Mouse (Mus musculus) myocyte (in vitro differentiated cells): ENCODE measurements at regions not wholly inside any gene's neighbourhood (a gene's known extent, or its start where the extent isn't known, plus 50 kb on each side); places are given as distances from the start of the nearest gene placed in this dataset.

Experiments used
- H3K27me3 ChIP-seq: one replicate; pipeline ENCODE4 v1.6.1; 2011; ENCODE audit not compliant: control insufficient read depth, insufficient read depth, insufficient read length
- H3K36me3 ChIP-seq: one replicate; pipeline ENCODE4 v1.6.1; 2011; ENCODE audit not compliant: control insufficient read depth, insufficient read depth
- H3K4me2 ChIP-seq: one replicate; pipeline ENCODE4 v1.6.1; 2011; ENCODE audit warnings: low read depth, control low read depth
- H3K4me3 ChIP-seq: one replicate; pipeline ENCODE4 v1.5.1; 2011; ENCODE audit warnings: mild to moderate bottlenecking, control low read depth, moderate library complexity
- H3K79me2 ChIP-seq: one replicate; pipeline ENCODE4 v1.6.1; 2011; ENCODE audit not compliant: control insufficient read depth, insufficient read depth
- H3ac ChIP-seq: one replicate; pipeline ENCODE4 v1.6.1; 2011; ENCODE audit not compliant: control insufficient read depth, insufficient read length
- CEBPB ChIP-seq: IDR thresholded peaks from 2 replicates; pipeline ENCODE4 v1.6.1; 2011; ENCODE audit warnings: mild to moderate bottlenecking, moderate library complexity; ENCODE audit not compliant: poor library complexity, insufficient read depth, severe bottlenecking
- E2F4 ChIP-seq: IDR thresholded peaks from one replicate; pipeline ENCODE4 v1.6.1; 2011; ENCODE audit warnings: mild to moderate bottlenecking, control low read depth, moderate library complexity; ENCODE audit not compliant: insufficient read depth
- MAX ChIP-seq: IDR thresholded peaks from one replicate; pipeline ENCODE4 v1.6.1; 2011; ENCODE audit warnings: low read depth, mild to moderate bottlenecking, control low read depth
- MYOD1 ChIP-seq, 3 experiments: IDR thresholded peaks; one replicate each; pipeline ENCODE4 v1.6.1; 2011; ENCODE audit warnings: control low read depth in 2 of 3, low read depth in 2 of 3, mild to moderate bottlenecking in 2 of 3, moderate library complexity in 1 of 3; ENCODE audit not compliant: insufficient read length in 2 of 3, control insufficient read depth in 1 of 3
- MYOG ChIP-seq, 3 experiments: IDR thresholded peaks; one replicate each; pipeline ENCODE4 v1.6.1; 2011; ENCODE audit warnings: control low read depth in 2 of 3, low read depth in 2 of 3, mild to moderate bottlenecking in 2 of 3; ENCODE audit not compliant: insufficient read length in 2 of 3, control insufficient read depth in 1 of 3, insufficient read depth in 1 of 3
- POLR2A ChIP-seq: IDR thresholded peaks from one replicate; pipeline ENCODE4 v1.6.1; 2011; ENCODE audit warnings: low read depth, mild to moderate bottlenecking, control low read depth, moderate library complexity; ENCODE audit not compliant: insufficient read length
- POLR2AphosphoS2 ChIP-seq: IDR thresholded peaks from one replicate; pipeline ENCODE4 v1.6.1; 2011; ENCODE audit warnings: low read depth, control low read depth; ENCODE audit not compliant: insufficient read length
- REST ChIP-seq: IDR thresholded peaks from one replicate; pipeline ENCODE4 v1.6.1; 2011; ENCODE audit warnings: mild to moderate bottlenecking, control low read depth, moderate library complexity; ENCODE audit not compliant: insufficient read depth, insufficient read length
- SRF ChIP-seq: IDR thresholded peaks from one replicate; pipeline ENCODE4 v1.6.1; 2011; ENCODE audit warnings: low read depth; ENCODE audit not compliant: control insufficient read depth, insufficient read length
- TCF12 ChIP-seq: IDR thresholded peaks from one replicate; pipeline ENCODE4 v1.6.1; 2011; ENCODE audit warnings: mild to moderate bottlenecking, control low read depth; ENCODE audit not compliant: poor library complexity, insufficient read depth, severe bottlenecking
- TCF3 ChIP-seq: IDR thresholded peaks from one replicate; pipeline ENCODE4 v1.6.1; 2011; ENCODE audit warnings: low read depth, control low read depth; ENCODE audit not compliant: insufficient read length
- USF1 ChIP-seq: IDR thresholded peaks from one replicate; pipeline ENCODE4 v1.6.1; 2011; ENCODE audit warnings: low read depth, mild to moderate bottlenecking, control low read depth, moderate library complexity

DNA sequence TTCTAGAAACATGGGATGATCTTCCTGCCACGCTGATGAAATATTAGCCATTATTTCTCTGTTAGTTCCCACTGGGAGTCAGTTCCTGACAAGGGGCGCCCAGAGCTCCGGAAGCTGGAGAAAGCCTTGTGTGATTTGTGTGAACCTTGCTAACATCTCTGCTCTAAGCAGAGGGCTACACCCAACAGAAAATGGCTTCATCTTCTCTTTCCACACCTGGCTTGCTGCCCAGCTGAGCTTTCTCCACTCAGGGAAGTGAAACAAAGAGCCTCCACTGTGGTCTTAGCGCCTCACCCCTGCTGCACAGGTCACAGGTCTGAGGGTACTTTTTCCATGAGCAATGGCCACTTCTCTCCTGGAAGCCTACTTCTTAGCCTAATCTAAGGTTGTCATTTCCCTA lies 285.2 kb downstream of the Rps24 start:
- Histone ChIP-seq H3K79me2 (no peaks in the 10 kb centered on the region), H3K4me3 (no peak overlapping the region), H3K36me3 (no peaks in the 10 kb centered on the region), H3K4me2 (no peak overlapping the region), H3K27me3 (peaks cover 6% of the 10 kb centered on the region), H3ac (no peak overlapping the region)
- TF ChIP-seq REST (no peak), E2F4 (no peak), MYOG (IDR thresholded peaks at IDR 0.05; ENCODE audit: control insufficient read depth in 1 of 3, insufficient read depth in 1 of 3, insufficient read length in 2 of 3, low read depth in 2 of 3) (no peak), MAX (no peak), TCF12 (no peak), USF1 (no peak)

DNA sequence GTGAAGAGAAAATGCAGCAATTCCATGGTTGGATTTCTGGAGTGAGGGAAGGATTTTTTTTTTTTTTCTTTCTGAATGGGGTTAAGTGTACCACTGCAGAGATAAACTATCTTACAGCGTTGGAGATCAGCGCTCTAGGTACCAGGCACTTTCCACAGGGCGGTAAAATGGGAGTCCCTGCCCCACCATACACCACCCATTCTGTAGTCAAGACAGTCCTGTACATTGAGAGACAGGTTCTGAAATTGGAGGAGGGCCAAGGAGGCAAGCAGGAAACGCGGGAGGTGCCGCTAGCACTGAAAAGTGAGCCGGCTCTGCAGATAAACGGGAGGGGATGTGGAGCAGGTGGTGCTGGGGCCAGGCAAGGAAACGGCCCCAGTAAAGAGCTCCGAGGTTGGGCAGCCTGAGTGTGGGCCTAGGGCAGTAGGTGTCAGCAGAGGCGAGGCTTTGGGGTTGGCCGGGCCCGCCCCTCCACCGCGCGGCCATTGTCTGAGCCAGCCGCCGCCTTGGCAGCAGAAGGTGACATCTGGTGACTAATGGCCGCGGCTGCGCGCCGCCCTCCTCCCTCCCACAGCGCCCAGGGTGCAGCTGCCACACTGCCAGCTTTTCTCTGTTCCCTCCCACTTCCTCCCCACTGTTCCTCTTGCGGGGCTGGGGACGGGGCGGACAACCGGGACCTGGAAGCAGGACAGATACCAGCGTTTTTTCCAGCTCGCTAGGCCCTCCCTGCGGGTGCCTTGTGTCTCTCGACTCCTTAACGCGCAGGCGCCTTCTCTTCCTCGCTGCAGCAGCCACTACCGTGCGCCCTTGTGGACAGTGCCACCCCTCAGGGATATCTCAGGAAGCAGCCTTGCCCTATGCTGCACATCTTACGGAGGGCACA lies 292.1 kb downstream of the Rps24 start:
- TF ChIP-seq USF1 (no peak), REST (no peak), SRF (peak; percentile 56), POLR2A (peak; percentile 48), E2F4 (no peak), MAX (no peak), MYOG (IDR thresholded peaks at IDR 0.05; ENCODE audit: control insufficient read depth in 1 of 3, insufficient read depth in 1 of 3, insufficient read length in 2 of 3, low read depth in 2 of 3) (peak; percentile 65 to 93 (median 91)), CEBPB (no peak), TCF3 (peak; percentile 71), POLR2AphosphoS2 (peak; percentile 19), TCF12 (peak; percentile 59), MYOD1 (IDR thresholded peaks at IDR 0.05; ENCODE audit: control insufficient read depth in 1 of 3, insufficient read length in 2 of 3, low read depth in 2 of 3) (peak in 2 of 3 experiments; percentile 94 to 99)
- H3K4me3 ChIP-seq = peak overlapping the region; percentile 11
- no peaks in the 10 kb centered on the region for H3K79me2 ChIP-seq
- peak overlapping the region; percentile 79 for H3K4me2 ChIP-seq
- no peaks in the 10 kb centered on the region for H3K27me3 ChIP-seq
- no peak overlapping the region for H3ac ChIP-seq
- no peaks in the 10 kb centered on the region for H3K36me3 ChIP-seq

DNA sequence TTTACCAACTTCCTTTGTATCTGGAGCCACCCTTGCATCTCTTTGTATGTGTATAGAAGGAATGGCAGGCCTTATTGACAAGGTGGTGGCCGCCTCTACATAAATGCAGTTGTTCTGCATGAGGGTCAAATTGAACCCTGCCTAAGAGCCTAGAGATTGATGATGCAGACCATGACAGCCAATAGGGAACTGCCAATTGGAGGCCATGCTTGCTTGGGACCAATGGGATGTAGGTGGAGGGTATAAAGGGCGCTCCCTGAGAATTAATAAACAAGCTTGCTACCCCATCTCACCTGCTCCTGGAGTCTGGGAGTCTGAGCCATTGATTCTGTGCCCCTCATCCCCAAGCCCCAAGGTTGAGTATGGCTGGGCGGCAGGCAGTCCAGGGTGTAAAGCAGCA lies 294.7 kb downstream of the Rps24 start:
- Histone ChIP-seq H3K4me3 (no peak overlapping the region), H3K36me3 (no peaks in the 10 kb centered on the region), H3K79me2 (no peaks in the 10 kb centered on the region), H3ac (no peak overlapping the region), H3K4me2 (no peak overlapping the region), H3K27me3 (no peaks in the 10 kb centered on the region)
- TF ChIP-seq MAX = no peak
- TF ChIP-seq E2F4 = no peak
- TF ChIP-seq CEBPB = no peak
- no peak for TF ChIP-seq POLR2A
- no peak for TF ChIP-seq TCF3
- TF ChIP-seq SRF = no peak
- no peak for TF ChIP-seq MYOD1 (IDR thresholded peaks at IDR 0.05; ENCODE audit: control insufficient read depth in 1 of 3, insufficient read length in 2 of 3, low read depth in 2 of 3)
- TF ChIP-seq POLR2AphosphoS2 = no peak
- TF ChIP-seq REST = no peak
- TF ChIP-seq MYOG (IDR thresholded peaks at IDR 0.05; ENCODE audit: control insufficient read depth in 1 of 3, insufficient read depth in 1 of 3, insufficient read length in 2 of 3, low read depth in 2 of 3) = no peak
- TF ChIP-seq USF1 = no peak
- TF ChIP-seq TCF12 = no peak

DNA sequence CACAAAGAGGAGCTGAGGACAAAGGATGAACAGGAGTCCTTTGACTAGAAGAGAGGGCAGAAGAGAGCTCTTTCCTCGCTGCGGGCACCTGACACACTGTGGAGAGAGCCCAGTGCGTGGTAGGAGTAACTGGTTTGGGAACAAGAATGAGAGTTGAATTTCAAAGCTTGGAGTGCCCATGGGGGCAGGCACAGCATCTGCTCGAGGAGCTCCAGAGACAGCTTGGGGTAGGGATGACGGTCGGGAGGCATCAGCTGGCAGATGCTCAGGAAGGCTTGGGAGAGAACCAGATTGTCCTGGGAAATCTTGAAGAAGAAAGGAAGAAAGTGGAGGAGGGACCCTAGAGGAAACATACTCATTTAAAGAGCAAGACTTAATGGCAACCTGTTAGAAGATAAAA lies 297.0 kb downstream of the Rps24 start:
- H3ac ChIP-seq = no peak overlapping the region
- TF ChIP-seq USF1 = no peak
- no peak overlapping the region for H3K4me2 ChIP-seq
- H3K36me3 ChIP-seq = no peaks in the 10 kb centered on the region
- no peaks in the 10 kb centered on the region for H3K27me3 ChIP-seq
- no peak overlapping the region for H3K4me3 ChIP-seq
- no peaks in the 10 kb centered on the region for H3K79me2 ChIP-seq

DNA sequence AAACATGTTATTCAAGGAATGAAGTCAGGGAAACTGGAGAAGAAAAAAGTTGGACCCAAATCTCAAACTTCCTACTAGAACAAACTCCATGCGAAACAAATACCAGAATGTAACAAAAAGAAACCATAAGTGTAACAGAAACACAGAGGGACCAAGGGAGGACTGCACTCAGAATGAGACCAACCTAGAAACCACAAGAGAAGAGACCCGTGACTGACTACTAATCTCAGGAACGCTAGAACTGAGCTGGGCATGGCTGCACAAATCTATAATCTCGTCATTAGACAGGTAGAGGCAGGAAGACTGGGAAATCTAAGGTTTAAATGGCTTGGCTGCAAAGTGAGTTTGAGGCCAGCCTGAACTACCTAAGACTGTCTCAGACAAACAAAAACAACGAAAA lies 298.5 kb downstream of the Rps24 start:
- Histone ChIP-seq H3K79me2 (no peaks in the 10 kb centered on the region), H3K27me3 (no peaks in the 10 kb centered on the region), H3K4me2 (no peak overlapping the region), H3ac (no peak overlapping the region), H3K4me3 (no peak overlapping the region), H3K36me3 (no peaks in the 10 kb centered on the region)
- TF ChIP-seq TCF12 (no peak), TCF3 (no peak), REST (no peak), MYOG (IDR thresholded peaks at IDR 0.05; ENCODE audit: control insufficient read depth in 1 of 3, insufficient read depth in 1 of 3, insufficient read length in 2 of 3, low read depth in 2 of 3) (no peak), POLR2AphosphoS2 (no peak), MYOD1 (IDR thresholded peaks at IDR 0.05; ENCODE audit: control insufficient read depth in 1 of 3, insufficient read length in 2 of 3, low read depth in 2 of 3) (no peak), USF1 (no peak), CEBPB (no peak), SRF (no peak), POLR2A (no peak), E2F4 (no peak), MAX (no peak)
